Mouse (Mus musculus) adrenal gland, adult (tissue): Measurements from ENCODE around the gene Dstyk.

Source experiments
- DNase-seq, 2 experiments: peaks; one replicate each; pipeline ENCODE4 v3.0.0; 2022 to 2023; ENCODE audit warnings: low spot score in 1 of 2; ENCODE audit not compliant: inconsistent age in 2 of 2

Dstyk gene

DNA sequence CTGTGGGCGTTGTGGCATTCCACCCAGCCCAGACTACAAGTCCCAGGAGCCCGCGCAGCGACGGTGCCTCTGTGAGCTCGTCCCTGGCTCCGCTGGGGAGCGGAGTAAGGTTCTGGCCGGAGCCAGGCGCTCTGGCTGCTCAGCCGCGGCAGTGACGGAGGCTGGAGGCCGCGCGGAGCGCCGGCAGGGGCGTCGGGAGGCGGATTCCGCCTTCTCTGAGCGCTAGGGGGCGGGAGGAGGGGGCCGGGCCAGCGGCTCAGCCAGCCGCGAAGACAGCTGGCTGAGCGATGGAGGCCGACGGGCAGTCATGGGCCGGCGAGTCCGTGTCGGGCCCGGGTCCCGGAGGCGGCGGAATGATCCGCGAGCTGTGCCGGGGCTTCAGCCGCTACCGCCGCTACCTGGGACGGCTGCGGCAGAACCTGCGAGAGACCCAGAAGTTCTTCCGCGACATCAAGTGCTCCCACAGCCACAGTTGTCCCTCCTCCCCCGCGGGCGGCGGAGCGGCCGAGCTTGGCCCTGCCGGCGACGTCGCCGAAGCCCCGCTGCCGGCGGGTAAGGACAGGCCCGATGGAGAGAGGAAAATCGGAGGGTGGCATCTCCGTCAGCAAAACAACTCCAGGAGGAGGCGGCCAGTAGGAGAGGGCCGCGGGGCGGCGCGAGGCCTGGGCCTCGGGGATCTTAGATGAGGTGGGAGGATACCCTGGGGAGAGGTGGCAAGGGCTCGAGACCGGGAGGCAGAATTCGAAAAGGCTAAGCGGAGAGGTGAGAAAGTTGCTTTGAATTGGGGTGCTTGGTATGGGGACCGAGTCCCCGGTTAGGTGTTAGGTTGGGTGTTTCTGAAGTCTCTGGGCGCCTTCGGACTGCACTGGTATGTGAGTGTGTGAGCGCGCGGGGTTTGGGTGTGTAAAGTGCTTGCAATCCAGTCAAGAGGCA, at the start of gene Dstyk:
Dstyk (plus strand) TSS at position 237 of the 933 bp plus-strand sequence.
- peak; percentile 96 to 97 for DNase-seq

DNA sequence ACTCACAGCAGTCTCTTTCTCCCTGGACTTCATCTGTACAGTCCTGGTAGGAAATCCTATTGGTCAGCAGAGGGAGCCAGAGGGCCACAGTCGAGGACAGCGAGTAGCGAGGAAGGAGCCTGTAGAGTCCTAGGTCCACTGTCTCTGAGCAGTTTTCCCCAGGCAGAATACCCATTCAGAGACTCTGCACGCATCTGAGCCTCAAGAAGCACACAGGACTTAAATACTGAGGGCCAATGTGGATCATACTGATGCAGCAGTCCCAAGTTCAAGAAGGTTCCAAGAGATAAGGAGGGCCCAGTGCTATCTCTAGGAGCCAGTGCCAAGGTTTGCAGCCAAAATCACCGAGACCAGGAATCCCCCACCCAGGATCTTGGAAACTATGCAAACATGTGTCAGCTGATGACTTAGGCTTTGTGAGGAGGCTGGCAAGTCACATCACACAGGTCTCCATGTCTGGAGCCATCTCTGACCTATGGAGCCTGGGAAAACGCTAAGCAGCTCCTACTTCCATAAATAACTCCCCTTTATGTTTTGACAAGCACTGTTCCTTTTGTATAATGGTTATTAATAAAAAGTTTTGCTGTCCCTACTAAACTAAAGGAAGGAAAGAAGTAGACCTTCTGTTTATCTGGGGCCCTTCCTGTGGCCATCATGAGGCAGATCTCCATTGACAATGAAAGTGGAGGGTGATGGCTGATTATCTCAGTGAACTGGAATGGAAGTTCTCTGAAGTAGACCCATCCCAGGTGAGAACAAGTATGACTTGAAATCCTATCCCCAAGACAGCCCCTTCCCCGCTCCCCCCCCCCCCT, 49.5 kb upstream of the Dstyk start:
- peak; percentile 83 to 95 for DNase-seq

DNA sequence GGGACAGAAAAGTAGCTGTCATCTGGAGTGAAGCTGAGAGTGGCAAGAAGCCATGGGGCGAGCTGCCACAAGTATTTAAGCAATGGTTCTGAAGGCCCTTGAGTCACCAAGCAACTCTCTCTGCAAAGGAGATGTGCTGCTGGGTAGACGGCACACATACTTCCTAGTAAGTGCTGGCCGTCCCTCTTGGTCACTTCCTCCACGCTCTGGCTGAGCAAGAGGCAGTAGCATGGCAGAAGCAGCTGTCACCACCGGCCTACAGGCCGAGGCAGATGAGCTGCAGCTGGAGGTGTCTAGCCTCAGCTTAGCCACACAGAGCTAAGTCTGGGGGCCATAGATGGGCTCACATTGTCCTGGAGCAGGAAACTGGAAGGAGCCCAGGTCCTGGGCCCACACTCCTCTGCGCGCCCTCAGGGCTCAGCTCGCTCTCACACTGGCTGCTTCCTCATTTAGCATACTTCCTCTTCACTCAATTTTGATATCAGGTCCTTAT, 46.6 kb upstream of the Dstyk start:
- DNase-seq = peak in 1 of 2 experiments; percentile 78

DNA sequence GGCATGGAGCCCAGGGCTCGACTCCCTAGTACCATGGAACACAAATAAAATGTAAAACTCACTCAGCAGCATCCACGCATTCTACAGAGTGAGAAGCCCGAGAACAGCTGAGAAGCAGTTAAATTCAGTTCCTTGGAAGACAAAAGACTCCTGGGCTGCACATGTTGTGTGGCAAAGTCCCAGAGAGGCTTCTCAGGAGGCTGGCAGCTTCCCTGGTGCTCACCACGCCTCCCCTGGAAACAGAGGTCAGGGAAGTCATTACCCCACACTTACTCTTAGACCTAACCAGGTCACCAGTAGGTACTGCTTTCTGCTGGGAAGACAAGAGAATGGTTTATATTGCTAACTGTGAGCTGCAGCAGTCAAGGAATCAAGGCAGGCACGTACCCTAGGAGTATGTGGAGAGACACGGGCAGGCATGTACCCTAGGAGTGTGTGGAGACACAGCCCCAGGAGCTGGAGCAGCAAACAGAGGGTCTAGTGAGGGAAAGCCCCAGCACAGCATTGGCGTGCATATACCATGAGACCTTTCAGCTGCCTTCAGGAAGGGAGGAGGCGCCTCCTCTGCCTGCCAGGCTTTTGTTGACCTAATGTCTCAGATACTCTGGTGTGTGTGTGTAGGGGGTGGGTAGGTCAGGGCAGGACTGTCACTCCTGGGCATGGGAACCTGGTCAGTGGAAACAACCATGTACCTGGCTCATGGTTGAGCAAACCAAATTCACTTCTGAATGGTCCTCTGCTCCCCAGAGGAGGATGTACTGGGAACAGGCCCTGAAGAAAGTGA, 45.9 kb upstream of the Dstyk start:
- no peak for DNase-seq

DNA sequence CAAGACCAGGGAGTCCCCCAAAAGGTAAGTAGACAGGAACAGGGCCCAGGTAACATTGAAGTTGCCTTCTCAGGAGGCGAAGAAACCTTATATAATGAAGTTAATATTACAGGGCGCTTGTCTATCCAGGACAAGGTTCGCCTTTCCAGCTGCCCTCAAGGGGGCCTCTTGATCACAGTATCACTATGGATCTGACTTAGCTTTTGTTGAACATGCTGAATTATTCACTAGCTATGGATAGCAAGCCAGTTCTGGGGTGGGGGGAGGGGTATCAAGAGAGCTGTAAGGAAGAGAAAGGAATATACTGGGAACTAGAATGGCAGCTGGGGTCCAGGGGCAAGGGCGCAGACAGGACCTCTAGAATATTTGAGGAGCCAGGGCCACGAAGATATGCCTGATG, 45.0 kb upstream of the Dstyk start:
- no peak for DNase-seq

DNA sequence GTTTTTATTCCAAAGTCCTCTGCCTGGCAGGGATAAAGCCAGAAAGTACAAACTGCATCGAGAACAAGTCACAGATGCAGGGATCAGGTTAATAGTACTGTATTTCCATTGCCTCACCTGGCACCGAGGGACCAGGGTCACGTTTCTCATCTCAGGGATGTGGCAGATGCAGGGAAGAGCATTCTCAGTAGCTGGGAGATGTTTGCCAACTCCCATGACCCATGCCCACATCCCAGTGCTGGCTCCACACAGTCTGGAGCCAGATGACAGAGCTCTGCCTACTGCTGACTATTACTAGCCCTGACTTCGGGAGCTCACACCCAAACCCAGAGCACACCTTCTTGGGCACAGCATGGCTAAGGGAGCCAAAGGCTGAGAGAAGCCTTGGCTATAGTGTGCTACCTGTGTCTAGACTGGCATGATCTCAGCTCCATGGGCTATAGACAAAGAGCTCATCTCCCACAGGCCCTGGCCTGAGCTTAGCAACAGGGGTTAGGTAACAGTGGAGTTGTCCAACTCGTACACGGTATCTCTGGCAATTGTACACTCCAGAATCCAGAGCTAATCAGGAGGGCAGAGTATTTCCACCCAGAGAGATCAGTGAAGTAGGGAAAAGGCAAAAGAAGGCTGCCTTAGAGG, 44.3 kb upstream of the Dstyk start:
- peak in 1 of 2 experiments; percentile 27 for DNase-seq

DNA sequence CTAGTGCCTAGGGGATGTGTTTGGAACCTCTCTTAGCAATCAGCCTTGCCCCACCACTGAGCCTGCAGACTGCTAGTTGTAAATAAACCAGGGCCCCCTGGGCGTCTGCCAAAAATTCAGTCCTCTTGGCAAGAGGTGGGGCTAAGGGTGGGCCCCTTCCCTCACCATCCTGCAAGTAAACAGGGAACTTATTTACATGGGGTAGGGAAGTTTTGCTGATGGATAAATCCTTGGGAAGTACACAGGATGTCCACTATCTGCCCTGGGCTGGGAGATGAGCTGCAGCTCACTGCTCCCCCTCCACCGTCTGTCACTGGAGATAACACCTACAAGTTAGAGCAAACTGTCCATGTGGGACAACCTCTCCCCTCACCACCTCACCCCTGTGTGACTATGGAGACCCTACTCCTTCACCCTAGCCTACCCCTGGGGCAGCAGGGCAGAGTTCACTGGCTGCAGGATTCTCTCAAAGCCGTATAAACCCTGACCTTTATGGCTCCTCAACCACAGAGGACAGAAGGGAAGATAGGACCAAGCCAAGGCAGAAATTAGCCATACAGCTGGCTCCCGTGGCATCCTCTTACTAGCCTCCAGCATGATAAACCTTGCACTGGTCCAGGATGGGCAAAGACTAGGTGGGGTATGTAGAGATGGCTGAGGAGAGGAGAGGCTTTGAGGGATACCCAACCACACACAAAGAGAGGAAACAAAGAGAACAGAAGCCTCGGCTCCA, 43.0 kb upstream of the Dstyk start:
- DNase-seq = peak in 1 of 2 experiments; percentile 54

DNA sequence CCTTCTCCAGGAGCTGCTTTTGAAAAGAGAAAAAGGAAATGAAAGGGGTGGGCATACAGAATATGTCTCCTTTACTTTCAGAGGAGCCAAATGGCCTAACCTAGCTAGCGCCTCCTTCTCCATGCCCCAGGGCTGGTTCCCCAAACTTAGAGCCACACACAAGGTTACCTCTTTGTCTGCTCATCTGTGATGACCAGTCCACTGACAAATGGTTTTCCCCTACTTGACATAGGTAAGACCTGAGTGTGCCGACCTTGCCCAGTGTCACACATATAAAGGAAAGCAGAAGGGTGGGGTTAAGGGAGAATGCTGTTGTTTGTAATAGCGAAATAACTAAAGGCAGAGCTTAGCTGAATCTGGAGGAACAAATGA, 42.5 kb upstream of the Dstyk start:
- DNase-seq = peak in 1 of 2 experiments; percentile 25

DNA sequence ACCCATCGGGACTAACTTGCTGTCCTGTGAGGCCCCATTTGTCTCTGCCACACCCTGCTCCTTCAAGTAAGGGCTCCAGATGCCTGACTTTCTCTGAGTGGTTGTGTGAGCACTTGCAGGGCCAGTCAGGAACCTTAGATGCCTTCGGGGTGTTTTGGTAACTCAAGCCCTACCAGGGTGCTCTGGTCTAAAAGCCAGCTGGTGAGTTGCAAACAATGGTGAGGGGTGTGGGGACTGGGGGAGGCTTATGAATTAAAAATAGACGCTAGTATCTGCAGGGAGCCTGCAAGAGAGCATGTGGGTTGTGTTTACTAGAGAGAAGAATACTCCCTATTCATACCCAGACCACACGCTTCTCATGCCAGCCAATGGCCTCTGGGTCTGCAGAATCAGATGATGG, 42.1 kb upstream of the Dstyk start:
- peak in 1 of 2 experiments; percentile 24 for DNase-seq

DNA sequence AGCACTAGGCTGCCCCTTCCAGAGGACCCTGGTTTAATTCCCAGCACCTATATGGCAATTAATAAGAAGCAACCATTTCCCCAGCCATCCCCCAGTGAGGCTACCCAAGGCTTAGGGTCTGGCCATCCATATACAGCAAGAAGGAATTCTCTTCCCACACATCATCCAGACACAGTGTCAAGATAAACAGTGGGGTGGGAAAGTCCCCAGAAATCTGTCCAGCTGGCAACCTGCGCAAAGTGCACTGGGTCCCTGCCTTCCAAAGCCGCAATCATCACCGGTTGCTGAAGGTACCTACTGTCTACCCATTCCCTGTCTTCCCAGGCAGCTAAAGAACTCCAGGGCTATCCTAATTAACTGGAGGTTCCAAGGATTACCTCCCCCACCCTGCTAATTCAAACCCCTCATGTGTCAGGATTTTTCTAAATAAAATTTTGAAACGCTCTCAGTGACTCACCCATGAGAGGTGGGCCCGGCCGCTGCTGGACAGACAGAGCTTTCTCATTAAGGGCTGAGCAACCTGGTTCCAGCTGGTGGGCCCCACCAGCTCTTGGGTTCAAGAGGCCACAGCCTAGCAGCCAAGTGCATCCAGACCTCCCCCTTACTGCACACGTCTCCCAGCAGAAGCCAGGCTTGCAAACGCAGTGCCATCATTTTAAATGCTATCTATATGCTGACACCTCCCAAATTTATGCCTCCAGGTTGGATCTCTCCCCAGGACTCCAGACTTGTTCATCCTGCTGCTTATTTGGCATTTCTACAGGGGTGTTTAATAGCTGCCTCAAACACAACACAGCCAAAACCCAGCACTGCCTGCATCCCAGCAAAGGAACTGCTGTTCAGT, 40.9 kb upstream of the Dstyk start:
- peak in 1 of 2 experiments; percentile 18 for DNase-seq

DNA sequence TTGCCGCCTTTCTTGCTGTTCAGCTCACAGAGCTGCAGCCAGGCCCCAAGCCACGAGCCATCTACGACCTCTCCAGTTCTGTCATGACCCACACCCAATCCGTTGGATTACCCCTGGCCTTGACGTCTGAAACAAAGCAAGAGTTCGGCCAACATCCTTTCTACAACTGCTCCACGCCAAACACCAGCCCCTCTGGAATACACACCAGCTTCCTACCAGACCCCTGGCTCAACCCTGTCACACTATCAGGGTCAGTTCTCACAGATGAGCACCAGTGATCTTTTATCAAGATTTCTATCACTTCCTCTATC, 40.3 kb upstream of the Dstyk start:
- DNase-seq = peak in 1 of 2 experiments; percentile 37

DNA sequence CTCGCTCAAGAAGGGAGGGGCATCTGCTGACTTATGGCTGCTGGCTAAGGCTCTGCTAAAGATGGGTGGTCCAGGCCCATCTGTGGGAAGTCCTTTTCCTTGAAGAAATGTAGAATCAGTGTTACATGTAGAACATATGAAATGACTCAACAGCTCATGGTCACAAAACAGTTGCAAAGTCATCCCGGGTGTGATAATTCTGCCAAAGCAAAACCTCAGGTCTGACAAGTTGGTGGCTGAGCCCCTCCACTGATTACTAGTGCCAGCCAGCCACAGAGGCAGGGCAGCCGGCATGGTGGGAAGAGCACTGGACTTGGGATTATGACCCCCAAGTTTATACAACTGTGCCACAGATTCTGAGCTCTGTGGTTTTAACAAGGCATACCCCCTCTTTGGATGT, 39.5 kb upstream of the Dstyk start:
- DNase-seq = no peak

DNA sequence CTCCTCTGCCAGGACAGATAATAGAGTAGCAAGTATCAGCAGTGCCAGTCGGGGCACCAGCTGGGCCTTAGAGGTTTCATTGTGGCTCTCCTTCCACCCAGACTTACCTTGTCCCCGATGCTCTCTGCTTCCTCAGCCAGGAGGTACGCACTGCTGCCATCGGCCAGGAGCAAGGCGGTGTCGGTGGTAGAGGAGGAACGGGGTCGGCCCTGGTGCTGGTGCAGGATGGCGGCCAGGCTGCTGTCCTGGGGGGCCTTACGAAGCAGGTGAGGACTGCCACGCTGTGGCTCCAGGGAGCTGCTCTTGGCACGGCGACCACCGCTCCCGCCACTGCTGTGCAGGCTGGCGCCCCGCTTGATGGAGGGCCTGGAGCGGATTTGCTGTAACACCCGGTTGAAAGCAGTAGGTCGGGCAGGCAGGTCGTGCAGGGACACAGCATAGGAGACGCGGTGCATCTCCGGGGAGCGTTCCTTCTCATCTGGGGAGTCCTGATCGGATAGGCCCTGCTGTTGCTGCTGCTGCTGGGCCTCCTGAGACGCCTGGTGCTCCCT, 36.7 kb upstream of the Dstyk start:
- no peak for DNase-seq

DNA sequence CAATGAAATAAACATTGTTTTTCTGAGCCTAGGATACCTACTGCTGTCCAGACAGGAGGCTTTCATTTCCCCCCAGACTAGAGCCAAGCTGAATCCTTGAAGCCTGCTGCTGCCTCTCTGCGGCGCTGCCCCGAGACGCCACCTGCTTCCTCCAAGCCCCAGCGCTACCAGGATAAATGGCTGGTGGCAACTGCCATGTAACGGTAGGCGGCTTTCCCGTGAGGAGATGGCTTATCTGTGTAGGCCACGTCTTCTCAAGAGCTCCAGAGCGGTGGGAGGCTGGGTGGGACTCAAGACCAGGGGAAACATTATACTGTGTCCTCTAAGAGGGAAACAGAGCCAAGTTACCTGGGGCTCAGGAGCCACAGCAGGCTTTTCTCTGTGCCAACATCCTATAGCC, 35.4 kb upstream of the Dstyk start:
- DNase-seq = no peak

DNA sequence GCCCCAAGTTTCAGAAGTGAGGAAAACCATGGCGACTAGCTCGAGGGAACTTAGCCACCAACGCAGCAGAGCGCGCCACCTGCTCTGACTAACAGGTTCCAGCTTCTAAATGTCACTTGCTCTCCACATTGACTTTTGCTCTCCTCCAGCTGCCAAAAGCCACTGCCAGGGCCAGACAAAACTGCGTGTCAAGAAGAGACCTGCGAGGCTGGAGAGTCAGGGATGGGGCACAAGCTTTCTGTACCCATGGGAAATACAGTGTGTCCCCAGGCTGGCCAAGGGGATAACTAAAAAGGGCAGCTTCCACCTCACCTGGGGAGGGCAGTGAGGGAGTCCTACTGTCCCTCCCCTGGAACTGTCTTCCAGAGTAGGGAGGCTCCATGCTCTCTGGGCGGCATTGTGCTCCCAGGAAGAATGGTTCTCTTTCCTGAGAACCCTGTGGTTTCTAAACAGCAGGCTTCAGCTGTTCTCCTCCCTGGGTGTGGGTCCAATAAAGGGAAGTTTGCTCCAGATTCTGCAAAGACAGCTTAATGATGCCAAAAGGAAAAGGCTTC, 33.3 kb upstream of the Dstyk start:
- peak in 1 of 2 experiments; percentile 38 for DNase-seq

DNA sequence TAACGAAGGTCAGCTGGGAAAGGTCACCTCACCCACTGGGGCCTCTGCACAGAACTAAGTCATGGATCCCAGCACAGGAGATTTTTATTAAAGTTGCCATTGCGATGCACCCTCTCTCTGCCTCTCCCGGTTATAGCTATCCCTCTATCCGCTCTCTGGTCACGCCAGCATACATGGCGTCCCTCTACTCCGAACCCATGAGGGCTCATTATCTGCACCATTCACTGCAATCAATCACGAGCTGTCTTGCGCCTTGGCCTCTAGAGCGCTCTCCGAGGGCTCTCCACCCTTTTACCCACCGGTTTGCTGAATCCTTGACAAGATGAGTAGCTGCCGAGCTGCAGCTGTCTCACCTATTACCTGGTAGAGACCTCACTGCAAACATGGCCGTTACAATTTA, 32.1 kb upstream of the Dstyk start:
- DNase-seq = peak in 1 of 2 experiments; percentile 42

DNA sequence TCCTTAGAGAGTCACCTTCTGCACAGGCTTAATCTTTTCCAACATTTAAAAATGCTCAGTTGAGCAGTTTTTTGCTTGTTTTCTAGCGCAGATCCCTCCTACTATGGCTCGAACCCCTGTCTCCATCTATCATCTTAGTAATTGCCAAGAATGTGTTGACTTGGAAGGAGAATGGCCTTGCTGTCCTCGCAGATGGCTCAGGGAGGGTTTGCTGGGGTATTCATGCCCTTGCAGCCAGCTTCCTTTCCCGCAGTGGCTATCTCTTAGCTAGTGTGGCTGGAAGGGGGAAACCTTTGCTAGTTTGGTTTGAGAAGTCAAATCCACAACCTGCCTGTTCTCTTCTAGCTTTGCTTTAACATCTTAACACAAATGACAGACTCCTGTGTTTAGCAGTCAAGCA, 31.6 kb upstream of the Dstyk start:
- peak in 1 of 2 experiments; percentile 47 for DNase-seq

DNA sequence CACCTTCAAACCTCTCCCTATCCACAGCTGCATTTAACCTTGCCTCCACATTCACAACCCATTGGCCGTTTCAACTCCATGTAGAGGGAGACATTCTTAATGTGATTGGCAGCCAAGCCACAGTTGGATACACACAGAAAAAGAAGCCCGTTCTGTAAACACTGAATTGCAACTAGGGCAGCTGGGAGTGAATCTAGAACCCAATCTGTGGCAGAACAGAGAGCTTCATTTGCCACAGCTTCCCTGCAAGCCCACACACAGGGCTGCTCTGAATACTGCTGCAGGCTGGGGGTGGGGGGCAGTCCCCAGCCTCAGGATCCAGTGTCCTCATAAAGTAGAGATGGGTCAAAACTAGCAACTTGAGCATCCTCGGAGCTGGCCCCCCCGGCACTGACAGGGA, 31.1 kb upstream of the Dstyk start:
- DNase-seq = no peak
